Mouse (Mus musculus) lung, postnatal 25 days (tissue): ENCODE data around the gene Gm17402.

Experiments used
- DNase-seq: peaks from one replicate; pipeline ENCODE4 v3.0.0; 2022; ENCODE audit warnings: low spot score

Gm17402 gene

GRCm38 (mm10) chr3:67375063-67375462 lies at the start of gene Gm17402:
Gene Gm17402 (minus strand): TSS chr3:67375163.
- DNase-seq = no peak

- no peak for DNase-seq
Observed at GRCm38 (mm10) chr3:67378215-67378614, 3.3 kb upstream of the Gm17402 start.

GRCm38 (mm10) chr3:67374360-67374778 lies 594 bp downstream of the Gm17402 start:
- no peak for DNase-seq

GRCm38 (mm10) chr3:67373872-67374271 lies 1.1 kb downstream of the Gm17402 start, which contains the start of gene Mlf1:
Gene Mlf1 (plus strand): TSS chr3:67374097.
- DNase-seq = peak; percentile 86

- DNase-seq = no peak
Observed at GRCm38 (mm10) chr3:67372781-67373180, 2.2 kb downstream of the Gm17402 start.

- DNase-seq = no peak
Observed at GRCm38 (mm10) chr3:67372194-67372593, 2.8 kb downstream of the Gm17402 start.

GRCm38 (mm10) chr3:67369407-67370079 lies 5.4 kb downstream of the Gm17402 start:
- no peak for DNase-seq

GRCm38 (mm10) chr3:67367481-67367880 lies 7.5 kb downstream of the Gm17402 start:
- no peak for DNase-seq

- DNase-seq = no peak
Observed at GRCm38 (mm10) chr3:67366087-67366892, 8.7 kb downstream of the Gm17402 start.

- DNase-seq = no peak
Observed at GRCm38 (mm10) chr3:67358376-67358775, 16.6 kb downstream of the Gm17402 start.

- DNase-seq = no peak
Observed at GRCm38 (mm10) chr3:67352763-67353149, 22.2 kb downstream of the Gm17402 start.

- DNase-seq = peak; percentile 34
Observed at GRCm38 (mm10) chr3:67352128-67352762, 22.7 kb downstream of the Gm17402 start.

GRCm38 (mm10) chr3:67351406-67352127 lies 23.4 kb downstream of the Gm17402 start:
- DNase-seq = no peak

- no peak for DNase-seq
Observed at GRCm38 (mm10) chr3:67346674-67347073, 28.3 kb downstream of the Gm17402 start.

- peak; percentile 43 for DNase-seq
Observed at GRCm38 (mm10) chr3:67344599-67344998, 30.4 kb downstream of the Gm17402 start.

- DNase-seq = no peak
Observed at GRCm38 (mm10) chr3:67343004-67343662, 31.8 kb downstream of the Gm17402 start.

- no peak for DNase-seq
Observed at GRCm38 (mm10) chr3:67340921-67341320, 34.0 kb downstream of the Gm17402 start.

- no peak for DNase-seq
Observed at GRCm38 (mm10) chr3:67339558-67339957, 35.4 kb downstream of the Gm17402 start.

GRCm38 (mm10) chr3:67322422-67322821 lies 52.5 kb downstream of the Gm17402 start:
- DNase-seq = no peak
